Mouse (Mus musculus) limb, embryonic 13.5 days (tissue): ENCODE results near the gene Foxd4. TPM values are rescaled to one million over a fixed set of nuclear protein-coding genes. Genes with fewer than 3 reads are reported as not detected.
"Not testable (repeated sequence)": the region's sequence is repeated elsewhere in the genome, so short reads cannot be mapped to it uniquely, and the experiment has no call there.

Experiments
- ATAC-seq: fragments of 200-750 bp; cut with Nextera tagmentation; 2 replicates; pipeline ENCODE4 v1.8.0; 2017; ENCODE audit warnings: low read depth, moderate number of reproducible peaks, moderate TSS enrichment; ENCODE audit not compliant: low FRiP score
- H3K27ac ChIP-seq: fragments of 300-500 bp; sonication (generic); 2 replicates; pipeline ENCODE4 v1.5.1; 2015; ENCODE audit warnings: inconsistent platforms, mild to moderate bottlenecking, moderate library complexity
- H3K27me3 ChIP-seq: fragments of 300-500 bp; sonication (generic); 2 replicates; pipeline ENCODE4 v1.6.1; 2015; ENCODE audit warnings: mild to moderate bottlenecking, inconsistent platforms
- H3K36me3 ChIP-seq: fragments of 300-500 bp; sonication (generic); 2 replicates; pipeline ENCODE4 v1.6.1; 2015; ENCODE audit warnings: inconsistent platforms, mild to moderate bottlenecking, moderate library complexity
- H3K4me1 ChIP-seq: fragments of 300-500 bp; sonication (generic); 2 replicates; pipeline ENCODE4 v1.6.1; 2015; ENCODE audit warnings: inconsistent platforms
- H3K4me2 ChIP-seq: fragments of 300-500 bp; sonication (generic); replicated peaks from 2 replicates; pipeline ENCODE4 v1.6.1; 2015; ENCODE audit warnings: inconsistent platforms, mild to moderate bottlenecking, moderate library complexity
- H3K4me3 ChIP-seq: fragments of 300-500 bp; sonication (generic); 2 replicates; pipeline ENCODE4 v1.5.1; 2015; ENCODE audit warnings: moderate library complexity, mild to moderate bottlenecking, inconsistent platforms
- H3K9ac ChIP-seq: fragments of 300-500 bp; sonication (generic); 2 replicates; pipeline ENCODE4 v1.6.1; 2015; ENCODE audit warnings: mild to moderate bottlenecking, inconsistent platforms
- H3K9me3 ChIP-seq: fragments of 300-500 bp; sonication (generic); 2 replicates; pipeline ENCODE4 v1.6.1; 2016; ENCODE audit warnings: inconsistent platforms
- WGBS: fragments of 180-500 bp; shearing (Covaris S2); methylation state at CpG from one replicate; pipeline ENCODE4 v1.1.7; 2015; 5-methylcytosine and 5-hydroxymethylcytosine counted together
- polyA plus RNA-seq: library from polyadenylated mRNA; unstranded; fragments of >200 nt; fragmentation: Nextera tagmentation; extraction: Ambion mirVana; gene quantifications from 2 replicates; pipeline ENCODE4 v1.2.1, GENCODE M21; 2015

The Foxd4 gene
- polyA plus RNA-seq, 1 experiment from 2014 or later: not detected

GRCm38 (mm10) chr19:24898737-24899577 lies 2.0 kb downstream of the Foxd4 start:
- no peak overlapping the region for H3K9ac ChIP-seq
- peak overlapping the region; percentile 44 for H3K4me3 ChIP-seq
- H3K27ac ChIP-seq: no peak overlapping the region
- peaks cover 25% of the 10 kb centered on the region for H3K4me1 ChIP-seq
- peak; percentile 7; the same call in 1 of the 2 replicates for ATAC-seq
- H3K4me2 ChIP-seq: peak overlapping the region; percentile 77
- WGBS: 3% methylated on average over 34 of the region's 34 CpGs
- no peaks in the 10 kb centered on the region for H3K9me3 ChIP-seq
- H3K27me3 ChIP-seq: peaks cover 84% of the 10 kb centered on the region
- no peaks in the 10 kb centered on the region for H3K36me3 ChIP-seq

- no peaks in the 10 kb centered on the region for H3K9me3 ChIP-seq
- H3K9ac ChIP-seq: no peak overlapping the region
- under 1% methylated on average over 20 of the region's 20 CpGs for WGBS
- H3K4me2 ChIP-seq: peak overlapping the region; percentile 53
- no peak overlapping the region for H3K27ac ChIP-seq
- H3K4me3 ChIP-seq: peak overlapping the region; percentile 30
- ATAC-seq: no peak
- H3K4me1 ChIP-seq: peaks cover 25% of the 10 kb centered on the region
- no peaks in the 10 kb centered on the region for H3K36me3 ChIP-seq
- peaks cover 83% of the 10 kb centered on the region for H3K27me3 ChIP-seq
These were observed 2.9 kb downstream of the Foxd4 start for GRCm38 (mm10) chr19:24897896-24898736.

DNA sequence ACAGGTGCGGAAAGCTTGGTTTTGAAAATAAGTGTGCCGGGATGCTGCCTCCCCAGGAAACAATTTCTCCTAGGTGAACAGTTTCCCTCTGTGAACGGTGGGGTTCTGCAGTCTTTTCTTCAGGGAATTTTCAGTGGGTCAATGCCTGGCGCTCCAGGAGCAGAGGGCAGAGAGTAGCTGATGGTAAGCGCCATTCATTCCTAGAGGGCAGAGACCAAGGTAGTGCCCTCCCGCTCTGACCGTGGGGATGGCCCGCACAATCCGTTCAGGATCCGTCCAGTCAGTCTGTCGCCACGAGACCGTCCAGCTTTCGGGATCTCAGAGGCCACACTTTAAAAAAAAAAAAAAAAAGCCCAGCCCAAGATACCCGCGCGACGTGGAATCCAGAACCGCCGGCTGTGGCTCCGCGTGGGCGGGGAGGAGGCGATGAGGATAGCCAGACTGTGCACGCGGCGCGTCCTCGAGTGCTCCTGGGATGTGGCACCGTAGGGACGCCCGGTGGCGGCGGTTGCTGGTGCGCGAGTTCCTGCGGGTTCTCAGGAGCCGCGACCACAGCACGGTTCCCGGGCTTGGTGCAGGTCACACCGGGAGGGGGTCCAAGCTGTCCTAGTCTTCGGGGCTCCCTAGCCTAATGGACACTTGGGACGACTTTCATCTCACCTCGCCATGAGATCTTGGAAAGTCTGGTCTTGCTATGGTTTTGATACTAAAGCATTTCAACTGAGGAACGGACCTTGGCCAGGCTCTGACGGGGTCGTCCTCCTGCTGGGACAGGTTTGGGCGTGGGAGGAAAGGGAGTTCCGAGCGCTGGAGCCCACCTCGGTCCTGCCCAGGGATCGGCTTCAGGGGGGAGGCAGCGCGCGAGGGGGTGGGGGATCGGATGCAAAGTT lies 3.7 kb downstream of the Foxd4 start:
- peak overlapping the region; percentile 53 for H3K4me2 ChIP-seq
- peaks cover 25% of the 10 kb centered on the region for H3K4me1 ChIP-seq
- peak overlapping the region; percentile 30 for H3K4me3 ChIP-seq
- H3K9me3 ChIP-seq: no peaks in the 10 kb centered on the region
- no peaks in the 10 kb centered on the region for H3K36me3 ChIP-seq
- peaks cover 78% of the 10 kb centered on the region for H3K27me3 ChIP-seq
- ATAC-seq: no peak
- WGBS: 1% methylated on average over 57 of the region's 57 CpGs
- no peak overlapping the region for H3K9ac ChIP-seq
- no peak overlapping the region for H3K27ac ChIP-seq

- 17% methylated on average over 4 of the region's 4 CpGs for WGBS
- Histone ChIP-seq H3K4me3 (no peak overlapping the region), H3K9me3 (no peaks in the 10 kb centered on the region), H3K36me3 (no peaks in the 10 kb centered on the region), H3K27ac (no peak overlapping the region), H3K4me1 (peaks cover 25% of the 10 kb centered on the region), H3K9ac (no peak overlapping the region), H3K4me2 (no peak overlapping the region), H3K27me3 (peaks cover 71% of the 10 kb centered on the region)
- no peak for ATAC-seq
These were observed 4.5 kb downstream of the Foxd4 start for GRCm38 (mm10) chr19:24896536-24896935.

DNA sequence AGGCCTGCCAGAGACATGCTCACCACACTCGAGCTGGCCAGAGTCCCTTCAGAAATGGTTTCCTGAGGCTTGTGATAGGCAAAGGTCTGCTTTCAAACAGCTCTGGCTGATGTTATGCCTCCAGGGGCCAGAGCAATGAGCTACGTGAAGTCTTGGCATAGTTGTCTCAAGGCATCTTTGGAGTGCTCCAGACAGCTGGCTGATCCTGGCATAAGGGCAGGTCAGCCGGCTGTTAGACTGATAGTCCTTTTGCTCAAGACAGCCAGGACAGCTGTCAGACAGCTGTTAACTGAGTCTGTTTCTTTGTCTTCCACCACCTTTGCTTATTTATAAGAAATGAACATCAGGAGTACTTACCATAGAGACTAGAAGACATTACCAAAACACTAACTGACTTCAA lies 14.1 kb downstream of the Foxd4 start:
- H3K9ac ChIP-seq: no peak overlapping the region

DNA sequence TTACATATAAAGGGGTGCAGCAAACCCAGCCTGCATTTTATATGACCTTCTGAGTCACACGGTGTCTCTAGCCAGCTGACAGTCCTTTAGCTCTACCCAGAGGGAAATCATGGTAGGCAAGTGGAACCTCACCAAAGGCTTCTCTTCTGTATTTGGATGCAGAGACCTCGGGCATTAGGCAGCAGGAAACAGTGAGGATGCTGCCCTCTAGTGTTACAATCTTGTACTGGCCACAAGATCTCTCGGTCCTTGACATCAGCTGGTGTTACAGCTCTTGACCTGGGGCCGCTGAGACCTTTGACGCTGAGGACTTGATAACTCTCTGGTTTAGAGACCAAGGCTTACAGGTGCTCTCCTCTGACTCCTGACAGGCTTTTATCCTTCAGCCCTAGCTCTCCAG lies 15.5 kb downstream of the Foxd4 start:
- no peak overlapping the region for H3K9ac ChIP-seq
- no peaks in the 10 kb centered on the region for H3K36me3 ChIP-seq
- WGBS: 12% methylated on average over 5 of the region's 5 CpGs
- H3K4me1 ChIP-seq: no peaks in the 10 kb centered on the region
- H3K9me3 ChIP-seq: 0 out of 2 replicates have a peak, but pooled peaks cover 3% of the 10 kb centered on the region
- ATAC-seq: no peak; the same call in 1 of the 2 replicates
- no peak overlapping the region for H3K27ac ChIP-seq
- H3K27me3 ChIP-seq: peaks cover 22% of the 10 kb centered on the region; the same call in 1 of the 2 replicates
- no peak overlapping the region for H3K4me3 ChIP-seq
- no peak overlapping the region for H3K4me2 ChIP-seq

More for the DNA sequence above, 14.1 kb downstream of the Foxd4 start:
- H3K4me3 ChIP-seq: no peak overlapping the region
- H3K27me3 ChIP-seq: peaks cover 24% of the 10 kb centered on the region; the same call in 1 of the 2 replicates
- no peak for ATAC-seq
- no peak overlapping the region for H3K4me2 ChIP-seq
- no peaks in the 10 kb centered on the region for H3K4me1 ChIP-seq
- 0 out of 2 replicates have a peak, but pooled peaks cover 3% of the 10 kb centered on the region for H3K9me3 ChIP-seq
- no peak overlapping the region for H3K27ac ChIP-seq
- H3K36me3 ChIP-seq: no peaks in the 10 kb centered on the region
- WGBS: 69% methylated on average over 3 of the region's 3 CpGs

GRCm38 (mm10) chr19:24881237-24881636 lies 19.8 kb downstream of the Foxd4 start:
- Histone ChIP-seq H3K4me2 (no peak overlapping the region), H3K27me3 (peaks cover 6% of the 10 kb centered on the region; the same call in 1 of the 2 replicates), H3K9ac (no peak overlapping the region), H3K9me3 (no peaks in the 10 kb centered on the region), H3K4me3 (no peak overlapping the region), H3K36me3 (no peaks in the 10 kb centered on the region), H3K27ac (no peak overlapping the region), H3K4me1 (no peaks in the 10 kb centered on the region)
- ATAC-seq: no peak
- 63% methylated on average over 4 of the region's 4 CpGs for WGBS

DNA sequence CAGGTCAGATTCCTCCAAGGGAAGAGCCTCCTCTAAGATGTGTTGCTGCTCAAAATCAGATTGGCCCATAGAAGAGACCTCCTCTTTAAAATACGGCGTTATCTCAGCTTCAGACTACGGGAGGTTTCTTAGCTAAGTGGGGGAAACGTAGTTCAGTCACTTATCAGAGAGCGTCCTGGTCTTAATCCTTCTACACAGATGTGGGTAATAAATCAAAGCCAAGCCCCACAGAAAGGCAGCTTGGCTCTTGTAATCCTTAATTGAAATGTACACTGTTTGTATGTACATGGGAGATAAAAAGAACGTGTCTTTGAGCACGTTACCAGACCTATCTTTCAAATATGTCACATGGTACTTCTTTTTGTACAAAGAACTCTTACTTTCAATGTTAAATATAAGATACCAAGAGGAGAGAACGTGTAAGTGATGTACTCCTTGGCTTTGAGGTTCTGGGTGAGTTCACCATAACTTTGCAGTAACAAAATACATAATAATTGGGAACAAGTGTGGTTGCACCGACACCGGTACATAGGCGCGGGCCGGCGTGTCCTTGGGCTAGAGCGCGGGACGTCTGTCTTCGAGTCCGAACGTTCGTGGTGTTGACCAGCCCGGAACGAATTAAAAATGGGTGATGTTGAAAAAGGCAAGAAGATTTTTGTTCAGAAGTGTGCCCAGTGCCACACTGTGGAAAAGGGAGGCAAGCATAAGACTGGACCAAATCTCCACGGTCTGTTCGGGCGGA lies 25.7 kb downstream of the Foxd4 start, which contains the start of gene Gm10053:
Gene Gm10053 (plus strand): TSS at position 558 of the 742 bp plus-strand sequence.
- not testable (repeated sequence) for H3K27ac ChIP-seq, H3K4me1 ChIP-seq
- 68% methylated on average over 23 of the region's 26 CpGs for WGBS

DNA sequence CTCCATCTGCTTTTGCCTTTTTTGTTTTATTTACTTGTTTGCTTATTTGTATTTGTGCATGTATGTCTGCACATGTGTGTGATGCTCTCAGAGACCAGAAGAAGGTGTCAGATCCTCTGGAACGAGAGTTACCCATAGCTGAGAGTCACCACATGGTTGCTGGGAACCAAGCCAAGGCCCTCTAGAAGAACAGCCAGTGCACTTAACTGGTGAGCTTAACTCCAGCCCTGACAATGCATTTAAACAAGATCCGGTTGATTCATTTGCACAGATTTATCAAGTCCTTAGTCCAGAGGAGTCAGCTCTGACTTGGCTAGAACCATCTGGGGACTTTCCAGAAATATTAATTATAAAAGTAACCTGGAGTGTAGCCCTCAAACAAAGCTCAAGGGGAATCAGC lies 27.1 kb downstream of the Foxd4 start:
- Histone ChIP-seq H3K4me1 (peaks cover 6% of the 10 kb centered on the region; the same call in 1 of the 2 replicates), H3K9me3 (no peaks in the 10 kb centered on the region), H3K36me3 (no peaks in the 10 kb centered on the region), H3K27me3 (peaks cover 6% of the 10 kb centered on the region), H3K4me2 (no peak overlapping the region), H3K9ac (no peak overlapping the region), H3K4me3 (no peak overlapping the region), H3K27ac (no peak overlapping the region)
- WGBS: 49% methylated on average over 2 of the region's 2 CpGs
- no peak for ATAC-seq

More for the DNA sequence above, 25.7 kb downstream of the Foxd4 start, which contains the start of gene Gm10053:
- not testable (repeated sequence) for ATAC-seq, H3K4me2 ChIP-seq, H3K27me3 ChIP-seq, H3K4me3 ChIP-seq, H3K36me3 ChIP-seq, H3K9ac ChIP-seq, H3K9me3 ChIP-seq

GRCm38 (mm10) chr19:24871037-24871635 lies 29.9 kb downstream of the Foxd4 start:
- peaks cover 8% of the 10 kb centered on the region for H3K27me3 ChIP-seq
- H3K4me2 ChIP-seq: peak overlapping the region; percentile 60
- no peaks in the 10 kb centered on the region for H3K9me3 ChIP-seq
- no peaks in the 10 kb centered on the region for H3K36me3 ChIP-seq
- WGBS: 14% methylated on average over 18 of the region's 18 CpGs
- H3K4me1 ChIP-seq: peaks cover 11% of the 10 kb centered on the region
- H3K27ac ChIP-seq: no peak overlapping the region
- peak overlapping the region; percentile 39 for H3K4me3 ChIP-seq
- peak; percentile 78 for ATAC-seq
- no peak overlapping the region for H3K9ac ChIP-seq
